Mouse (Mus musculus): ENCODE data around the gene Pkn1. TPM values are rescaled to one million over a fixed set of nuclear protein-coding genes. Genes with fewer than 3 reads are reported as not detected.
A peak's percentile ranks its signal among the peaks of the same experiment; 100 is the strongest.

Pkn1 gene
- polyA plus RNA-seq (2014; fragmentation: Nextera tagmentation; extraction: Ambion mirVana) = 23.8 and 36.1 TPM in 2 replicates

DNA sequence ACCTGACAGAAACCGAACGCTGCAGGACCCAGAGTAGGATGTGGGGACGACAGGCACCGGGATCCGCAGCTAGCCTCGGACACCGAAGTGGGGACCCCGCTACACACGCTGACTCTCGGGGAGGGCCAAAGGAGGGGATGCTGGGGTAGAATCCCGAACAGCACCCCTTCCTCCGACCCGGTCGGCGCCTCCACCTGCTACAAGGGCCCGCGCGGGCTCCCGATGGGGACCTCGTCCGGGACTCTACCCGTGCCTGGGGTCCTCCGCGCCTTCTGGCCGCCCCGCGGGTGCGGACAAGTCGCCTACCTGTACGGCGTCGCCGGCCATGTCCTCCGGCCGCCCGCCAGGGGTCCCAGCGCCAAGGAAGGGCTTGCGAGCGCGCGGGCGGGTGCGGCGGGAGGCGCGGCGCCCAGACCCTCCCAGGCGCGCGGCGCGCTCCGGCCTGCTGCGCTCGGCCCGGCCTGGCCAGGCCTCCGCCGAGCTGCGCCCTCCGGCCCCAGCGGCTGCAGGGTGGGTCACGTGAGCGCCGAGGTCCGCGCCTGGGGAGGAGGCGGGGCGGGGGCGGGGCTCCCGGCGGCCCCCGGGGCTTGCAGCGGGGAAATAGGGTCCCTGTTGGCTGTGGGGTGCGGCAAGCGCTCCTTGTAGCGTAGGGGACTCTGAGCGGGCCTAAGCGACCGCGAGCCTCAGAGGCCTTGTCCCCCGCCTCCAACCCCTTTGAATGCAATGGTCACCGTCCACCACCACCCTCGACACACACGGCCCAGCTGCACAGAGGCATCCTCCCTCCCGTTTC is at the start of gene Pkn1:
Pkn1 (minus strand) TSS at position 519 of the 793 bp plus-strand sequence.
- Histone ChIP-seq H3K36me3 (ENCODE audit: control insufficient read depth, insufficient read depth, low read length) (no peaks in the 10 kb centered on the region), H3K9ac (ENCODE audit: low read depth, low read length) (peak within 1 kb of the TSS; percentile 89), H3K4me3 (ENCODE audit: low read length) (peak within 1 kb of the TSS; percentile 82), H3K9me3 (ENCODE audit: control insufficient read depth, low read length) (peaks cover 3% of the 10 kb centered on the region; the same call in 1 of the 2 replicates), H3K4me1 (ENCODE audit: control insufficient read depth, insufficient read depth, low read length) (peaks cover 26% of the 10 kb centered on the region), H3K27me3 (ENCODE audit: control insufficient read depth, insufficient read depth, low read length) (no peaks in the 10 kb centered on the region), H3K27ac (ENCODE audit: low read depth, low read length) (peak within 1 kb of the TSS; percentile 89), H3K4me2 (replicated peaks; ENCODE audit: low read depth, low read length) (peak within 1 kb of the TSS; percentile 95)
- peak; percentile 94 for ATAC-seq (ENCODE audit: low FRiP score, low TSS enrichment)
- WGBS = 0% methylated on average over 71 of the region's 85 CpGs

GRCm38 (mm10) chr8:83748708-83749107 is 49.7 kb upstream of the Pkn1 start:
- Histone ChIP-seq H3K4me3 (ENCODE audit: low read length) (no peak overlapping the region), H3K27ac (ENCODE audit: low read depth, low read length) (peak overlapping the region; percentile 65; the same call in 1 of the 2 replicates), H3K36me3 (ENCODE audit: control insufficient read depth, insufficient read depth, low read length) (no peaks in the 10 kb centered on the region), H3K9ac (ENCODE audit: low read depth, low read length) (no peak overlapping the region), H3K4me1 (ENCODE audit: control insufficient read depth, insufficient read depth, low read length) (no peaks in the 10 kb centered on the region), H3K27me3 (ENCODE audit: control insufficient read depth, insufficient read depth, low read length) (peaks cover 5% of the 10 kb centered on the region), H3K4me2 (replicated peaks; ENCODE audit: low read depth, low read length) (no peak overlapping the region), H3K9me3 (ENCODE audit: control insufficient read depth, low read length) (no peaks in the 10 kb centered on the region)
- no peak for ATAC-seq (ENCODE audit: low FRiP score, low TSS enrichment)
- WGBS = 23% methylated on average over 3 of the region's 3 CpGs

DNA sequence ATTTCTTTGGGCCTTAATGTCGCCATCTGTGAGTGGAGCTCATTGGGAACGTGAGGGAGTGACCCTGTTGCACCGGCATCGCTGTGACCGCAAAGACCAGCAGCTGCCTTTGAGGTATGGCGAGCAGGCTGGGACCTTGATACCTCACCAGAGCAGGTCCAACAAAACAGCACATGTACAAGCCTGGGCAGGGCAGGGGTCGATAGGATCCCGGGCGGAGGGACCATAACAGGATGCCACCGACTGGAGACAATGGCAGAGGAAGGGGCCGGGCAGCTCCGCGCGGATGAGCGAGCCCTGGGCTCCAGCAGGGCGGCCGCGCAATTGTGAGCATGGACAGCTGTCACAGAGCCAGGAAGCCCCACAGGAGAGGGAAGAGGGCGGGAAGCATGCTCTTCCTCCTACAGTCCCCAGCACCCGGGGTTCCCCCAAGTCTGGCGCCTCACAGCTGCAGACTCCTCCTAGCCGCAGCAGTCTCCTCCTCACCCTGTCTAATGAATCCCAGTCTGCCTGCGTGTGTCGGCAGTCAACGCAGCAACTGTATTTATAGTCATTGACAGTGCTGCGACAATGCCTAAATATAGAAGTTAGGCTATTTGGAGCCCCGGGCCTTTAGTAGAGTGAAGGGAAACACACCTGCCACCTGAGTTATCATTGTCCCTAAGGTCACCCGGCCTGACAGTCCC is 48.8 kb upstream of the Pkn1 start:
- Histone ChIP-seq H3K9ac (ENCODE audit: low read depth, low read length) (peak overlapping the region; percentile 44), H3K36me3 (ENCODE audit: control insufficient read depth, insufficient read depth, low read length) (no peaks in the 10 kb centered on the region), H3K4me1 (ENCODE audit: control insufficient read depth, insufficient read depth, low read length) (no peaks in the 10 kb centered on the region), H3K27me3 (ENCODE audit: control insufficient read depth, insufficient read depth, low read length) (peaks cover 5% of the 10 kb centered on the region), H3K27ac (ENCODE audit: low read depth, low read length) (peak overlapping the region; percentile 65), H3K4me2 (replicated peaks; ENCODE audit: low read depth, low read length) (peak overlapping the region; percentile 50), H3K9me3 (ENCODE audit: control insufficient read depth, low read length) (no peaks in the 10 kb centered on the region), H3K4me3 (ENCODE audit: low read length) (peak overlapping the region; percentile 35)
- ATAC-seq (ENCODE audit: low FRiP score, low TSS enrichment) = peak; percentile 70
- WGBS = 2% methylated on average over 28 of the region's 28 CpGs

- no peak for ATAC-seq (ENCODE audit: low FRiP score, low TSS enrichment)
- H3K27ac ChIP-seq (ENCODE audit: low read depth, low read length) = no peak overlapping the region
- H3K4me2 ChIP-seq (replicated peaks; ENCODE audit: low read depth, low read length) = no peak overlapping the region
- peaks cover 3% of the 10 kb centered on the region; the same call in 1 of the 2 replicates for H3K4me1 ChIP-seq (ENCODE audit: control insufficient read depth, insufficient read depth, low read length)
- H3K4me3 ChIP-seq (ENCODE audit: low read length) = no peak overlapping the region
- H3K36me3 ChIP-seq (ENCODE audit: control insufficient read depth, insufficient read depth, low read length) = no peaks in the 10 kb centered on the region
- H3K27me3 ChIP-seq (ENCODE audit: control insufficient read depth, insufficient read depth, low read length) = peaks cover 5% of the 10 kb centered on the region
- 87% methylated on average over 4 of the region's 4 CpGs for WGBS
- no peaks in the 10 kb centered on the region for H3K9me3 ChIP-seq (ENCODE audit: control insufficient read depth, low read length)
- no peak overlapping the region for H3K9ac ChIP-seq (ENCODE audit: low read depth, low read length)
These were observed 45.1 kb upstream of the Pkn1 start for GRCm38 (mm10) chr8:83744070-83744469.

- 92% methylated on average over 6 of the region's 6 CpGs for WGBS
- Histone ChIP-seq H3K4me2 (replicated peaks; ENCODE audit: low read depth, low read length) (no peak overlapping the region), H3K9ac (ENCODE audit: low read depth, low read length) (no peak overlapping the region), H3K9me3 (ENCODE audit: control insufficient read depth, low read length) (no peaks in the 10 kb centered on the region), H3K36me3 (ENCODE audit: control insufficient read depth, insufficient read depth, low read length) (no peaks in the 10 kb centered on the region), H3K27me3 (ENCODE audit: control insufficient read depth, insufficient read depth, low read length) (peaks cover 2% of the 10 kb centered on the region; the same call in 1 of the 2 replicates), H3K4me1 (ENCODE audit: control insufficient read depth, insufficient read depth, low read length) (peaks cover 9% of the 10 kb centered on the region; the same call in 1 of the 2 replicates), H3K27ac (ENCODE audit: low read depth, low read length) (no peak overlapping the region), H3K4me3 (ENCODE audit: low read length) (no peak overlapping the region)
- ATAC-seq (ENCODE audit: low FRiP score, low TSS enrichment) = no peak
These were observed 44.0 kb upstream of the Pkn1 start for GRCm38 (mm10) chr8:83742968-83743367.

GRCm38 (mm10) chr8:83741849-83742655 is 43.1 kb upstream of the Pkn1 start:
- ATAC-seq (ENCODE audit: low FRiP score, low TSS enrichment) = no peak
- 79% methylated on average over 19 of the region's 19 CpGs for WGBS
- H3K4me1 ChIP-seq (ENCODE audit: control insufficient read depth, insufficient read depth, low read length) = peaks cover 14% of the 10 kb centered on the region; the same call in 1 of the 2 replicates
- no peaks in the 10 kb centered on the region for H3K9me3 ChIP-seq (ENCODE audit: control insufficient read depth, low read length)
- no peak overlapping the region; the same call in 1 of the 2 replicates for H3K4me3 ChIP-seq (ENCODE audit: low read length)
- peak overlapping the region; percentile 92 for H3K4me2 ChIP-seq (replicated peaks; ENCODE audit: low read depth, low read length)
- H3K27ac ChIP-seq (ENCODE audit: low read depth, low read length) = no peak overlapping the region; the same call in 1 of the 2 replicates
- peak overlapping the region; percentile 74 for H3K9ac ChIP-seq (ENCODE audit: low read depth, low read length)
- H3K36me3 ChIP-seq (ENCODE audit: control insufficient read depth, insufficient read depth, low read length) = no peaks in the 10 kb centered on the region
- H3K27me3 ChIP-seq (ENCODE audit: control insufficient read depth, insufficient read depth, low read length) = no peaks in the 10 kb centered on the region

- peak; percentile 69 for ATAC-seq (ENCODE audit: low FRiP score, low TSS enrichment)
- Histone ChIP-seq H3K9ac (ENCODE audit: low read depth, low read length) (peak within 1 kb of the TSS; percentile 74), H3K27me3 (ENCODE audit: control insufficient read depth, insufficient read depth, low read length) (no peaks in the 10 kb centered on the region), H3K27ac (ENCODE audit: low read depth, low read length) (peak within 1 kb of the TSS; percentile 43; the same call in 1 of the 2 replicates), H3K9me3 (ENCODE audit: control insufficient read depth, low read length) (no peaks in the 10 kb centered on the region), H3K4me3 (ENCODE audit: low read length) (peak within 1 kb of the TSS; percentile 60), H3K4me1 (ENCODE audit: control insufficient read depth, insufficient read depth, low read length) (peaks cover 14% of the 10 kb centered on the region; the same call in 1 of the 2 replicates), H3K4me2 (replicated peaks; ENCODE audit: low read depth, low read length) (peak within 1 kb of the TSS; percentile 92), H3K36me3 (ENCODE audit: control insufficient read depth, insufficient read depth, low read length) (no peaks in the 10 kb centered on the region)
- 2% methylated on average over 48 of the region's 56 CpGs for WGBS
These were observed 42.2 kb upstream of the Pkn1 start, which contains the start of gene Adgre5 for GRCm38 (mm10) chr8:83740976-83741741. Adgre5 (minus strand) TSS chr8:83741326.

- Histone ChIP-seq H3K27ac (ENCODE audit: low read depth, low read length) (peak overlapping the region; percentile 43; the same call in 1 of the 2 replicates), H3K4me2 (replicated peaks; ENCODE audit: low read depth, low read length) (peak overlapping the region; percentile 92), H3K4me1 (ENCODE audit: control insufficient read depth, insufficient read depth, low read length) (peaks cover 14% of the 10 kb centered on the region; the same call in 1 of the 2 replicates), H3K4me3 (ENCODE audit: low read length) (peak overlapping the region; percentile 60), H3K36me3 (ENCODE audit: control insufficient read depth, insufficient read depth, low read length) (no peaks in the 10 kb centered on the region), H3K27me3 (ENCODE audit: control insufficient read depth, insufficient read depth, low read length) (no peaks in the 10 kb centered on the region), H3K9ac (ENCODE audit: low read depth, low read length) (peak overlapping the region; percentile 74), H3K9me3 (ENCODE audit: control insufficient read depth, low read length) (no peaks in the 10 kb centered on the region)
- WGBS = 13% methylated on average over 3 of the region's 3 CpGs
- no peak for ATAC-seq (ENCODE audit: low FRiP score, low TSS enrichment)
These were observed 41.6 kb upstream of the Pkn1 start for GRCm38 (mm10) chr8:83740586-83740975.

Data from kidney, embryonic 14.5 days (tissue).